Mouse (Mus musculus): Measurements from ENCODE around the gene Chn2.

DNA sequence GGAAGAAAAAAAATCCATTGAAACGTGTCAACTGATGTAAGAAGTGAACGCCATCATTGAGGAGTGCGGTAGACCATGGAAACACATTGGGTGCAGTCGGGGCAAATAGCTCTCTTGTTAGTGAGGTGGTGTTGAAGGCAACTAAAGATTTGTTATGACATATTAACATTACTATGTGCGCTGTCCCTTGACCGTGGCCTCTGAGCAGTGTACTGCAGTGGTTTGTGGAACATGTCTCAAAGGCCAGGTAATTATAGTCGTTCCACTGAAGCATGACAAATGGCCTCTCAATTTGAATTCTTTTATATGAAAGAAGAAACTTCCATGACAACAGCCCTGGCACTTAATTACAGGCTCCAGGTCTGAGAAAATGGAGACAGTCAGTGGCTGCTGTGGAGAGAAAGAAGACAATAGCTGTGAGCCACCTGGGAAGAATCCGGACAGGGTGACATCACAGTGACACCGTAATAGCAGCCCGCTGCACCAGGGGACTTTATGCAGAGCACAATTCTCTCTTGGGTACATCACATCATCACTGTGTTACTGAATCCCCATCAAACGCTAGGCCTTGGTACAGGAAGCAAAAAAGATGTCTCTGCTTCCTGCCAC lies 131.0 kb downstream of the Chn2 start:
- no peak for TF ChIP-seq EP300 (IDR thresholded peaks at IDR 0.05; ENCODE audit: insufficient read depth, low read depth, low read length)
- no peak for TF ChIP-seq CTCF (IDR thresholded peaks at IDR 0.05; ENCODE audit: low read depth, low read length)
